Mouse (Mus musculus) right cerebral cortex, postnatal 25 days (tissue): ENCODE data around the gene Tspan4.
A peak's percentile ranks its signal among the peaks of the same experiment; 100 is the strongest.

Experiments
- DNase-seq: peaks from one replicate; pipeline ENCODE4 v3.0.0; 2022

Gene Tspan4

GRCm38 (mm10) chr7:141510196-141510595 is 35.2 kb downstream of the Tspan4 start:
- DNase-seq, result no peak

- no peak for DNase-seq
These were observed 35.7 kb downstream of the Tspan4 start for GRCm38 (mm10) chr7:141510681-141511191.

GRCm38 (mm10) chr7:141517638-141518037 is 42.6 kb downstream of the Tspan4 start:
- DNase-seq, result no peak

- no peak for DNase-seq
These were observed 43.3 kb downstream of the Tspan4 start for GRCm38 (mm10) chr7:141518296-141518695.

GRCm38 (mm10) chr7:141518926-141519325 is 43.9 kb downstream of the Tspan4 start:
- no peak for DNase-seq

GRCm38 (mm10) chr7:141519795-141520194 is 44.8 kb downstream of the Tspan4 start:
- DNase-seq, result no peak

GRCm38 (mm10) chr7:141523007-141523406 is 48.0 kb downstream of the Tspan4 start:
- DNase-seq, result no peak

GRCm38 (mm10) chr7:141524271-141524670 is 49.2 kb downstream of the Tspan4 start:
- no peak for DNase-seq

GRCm38 (mm10) chr7:141524760-141525579 is 49.9 kb downstream of the Tspan4 start:
- DNase-seq, result peak; percentile 66

- no peak for DNase-seq
These were observed 50.5 kb downstream of the Tspan4 start for GRCm38 (mm10) chr7:141525580-141525925.

- DNase-seq, result no peak
These were observed 60.5 kb downstream of the Tspan4 start for GRCm38 (mm10) chr7:141535570-141535969.

GRCm38 (mm10) chr7:141538852-141539555 is 64.0 kb downstream of the Tspan4 start:
- DNase-seq, result no peak

- DNase-seq, result peak; percentile 97
These were observed 64.7 kb downstream of the Tspan4 start, which contains the start of gene Chid1 for GRCm38 (mm10) chr7:141539556-141540311. TSS of gene Chid1 (minus strand) at chr7:141539857.

GRCm38 (mm10) chr7:141540312-141541081 is 65.5 kb downstream of the Tspan4 start:
- DNase-seq, result peak; percentile 79

GRCm38 (mm10) chr7:141541681-141542080 is 66.6 kb downstream of the Tspan4 start:
- DNase-seq, result no peak

GRCm38 (mm10) chr7:141542588-141542987 is 67.5 kb downstream of the Tspan4 start:
- DNase-seq, result no peak
